Mouse (Mus musculus) urinary bladder, postnatal 36 days (tissue): Measurements from ENCODE around the gene Clptm1l.
A peak's percentile ranks its signal among the peaks of the same experiment; 100 is the strongest.

Experiments used
- DNase-seq, 2 experiments: peaks; one replicate each; pipeline ENCODE4 v3.0.0; 2022; ENCODE audit warnings: low spot score in 2 of 2, mixed read lengths in 1 of 2

Clptm1l gene

GRCm38 (mm10) chr13:73603522-73604155 lies at the start of gene Clptm1l:
TSS of gene Clptm1l (plus strand) at chr13:73604006.
- DNase-seq: peak; percentile 95 to 98

GRCm38 (mm10) chr13:73564201-73564600 lies 39.6 kb upstream of the Clptm1l start:
- no peak for DNase-seq

GRCm38 (mm10) chr13:73575051-73575450 lies 28.8 kb upstream of the Clptm1l start:
- DNase-seq: no peak

- DNase-seq: no peak
These were observed 26.5 kb upstream of the Clptm1l start for GRCm38 (mm10) chr13:73577277-73577676.

GRCm38 (mm10) chr13:73591488-73591887 lies 12.3 kb upstream of the Clptm1l start:
- DNase-seq: no peak

GRCm38 (mm10) chr13:73592546-73592945 lies 11.3 kb upstream of the Clptm1l start:
- no peak for DNase-seq

GRCm38 (mm10) chr13:73596276-73596675 lies 7.5 kb upstream of the Clptm1l start:
- DNase-seq: no peak

GRCm38 (mm10) chr13:73600217-73600616 lies 3.6 kb upstream of the Clptm1l start:
- DNase-seq: no peak

GRCm38 (mm10) chr13:73603046-73603445 lies 760 bp upstream of the Clptm1l start:
- DNase-seq: no peak

GRCm38 (mm10) chr13:73604156-73604957 lies 551 bp downstream of the Clptm1l start:
- peak; percentile 17 to 35 for DNase-seq

- no peak for DNase-seq
These were observed 14.6 kb downstream of the Clptm1l start for GRCm38 (mm10) chr13:73618406-73618805.

GRCm38 (mm10) chr13:73620637-73621036 lies 16.8 kb downstream of the Clptm1l start:
- no peak for DNase-seq

GRCm38 (mm10) chr13:73626410-73626744 lies 22.6 kb downstream of the Clptm1l start:
- no peak for DNase-seq

- DNase-seq: peak; percentile 41 to 44
These were observed 23.1 kb downstream of the Clptm1l start, which contains the start of gene Tert for GRCm38 (mm10) chr13:73626745-73627549. TSS of gene Tert (plus strand) at chr13:73626911.

GRCm38 (mm10) chr13:73628586-73629113 lies 24.8 kb downstream of the Clptm1l start:
- no peak for DNase-seq

GRCm38 (mm10) chr13:73631837-73632236 lies 28.0 kb downstream of the Clptm1l start:
- no peak for DNase-seq

GRCm38 (mm10) chr13:73637826-73638225 lies 34.0 kb downstream of the Clptm1l start:
- DNase-seq: no peak

- no peak for DNase-seq
These were observed 37.5 kb downstream of the Clptm1l start for GRCm38 (mm10) chr13:73641296-73641695.

- peak; percentile 10 to 40 for DNase-seq
These were observed 42.7 kb downstream of the Clptm1l start for GRCm38 (mm10) chr13:73646397-73647087.

GRCm38 (mm10) chr13:73653266-73653665 lies 49.5 kb downstream of the Clptm1l start:
- no peak for DNase-seq

- no peak for DNase-seq
These were observed 51.2 kb downstream of the Clptm1l start for GRCm38 (mm10) chr13:73654976-73655375.
